Mouse (Mus musculus) gastrocnemius, postnatal 14 days (tissue): ENCODE results near the gene Foxl1. TPM values are rescaled to one million over a fixed set of nuclear protein-coding genes. Genes with fewer than 3 reads are reported as not detected.

ENCODE experiments used
- DNase-seq: peaks from one replicate; pipeline ENCODE4 v3.0.0; 2021; ENCODE audit warnings: mixed read lengths
- intact Hi-C: fragments of 180-260 bp; cut with DNase I; formaldehyde crosslinking; loops from one replicate; pipeline ENCODE4 v1.15.1; 2025; ENCODE audit warnings: low total_unique reads
- long read RNA-seq, 2 experiments: library from polyadenylated mRNA; stranded (forward); transcript quantifications; one replicate each; pipeline ENCODE4 v2.0.0; 2021
- total RNA-seq, 2 experiments: library from RNA; stranded (reverse); gene quantifications; 2 replicates each; pipeline ENCODE4 v1.2.3; 2021

The Foxl1 gene
- under 1 TPM in 1 of 2 experiments, not detected in 1; 0.10 TPM for total RNA-seq
- long read RNA-seq, experiment 1: 0 reads
- long read RNA-seq, experiment 2: 0 reads

DNA sequence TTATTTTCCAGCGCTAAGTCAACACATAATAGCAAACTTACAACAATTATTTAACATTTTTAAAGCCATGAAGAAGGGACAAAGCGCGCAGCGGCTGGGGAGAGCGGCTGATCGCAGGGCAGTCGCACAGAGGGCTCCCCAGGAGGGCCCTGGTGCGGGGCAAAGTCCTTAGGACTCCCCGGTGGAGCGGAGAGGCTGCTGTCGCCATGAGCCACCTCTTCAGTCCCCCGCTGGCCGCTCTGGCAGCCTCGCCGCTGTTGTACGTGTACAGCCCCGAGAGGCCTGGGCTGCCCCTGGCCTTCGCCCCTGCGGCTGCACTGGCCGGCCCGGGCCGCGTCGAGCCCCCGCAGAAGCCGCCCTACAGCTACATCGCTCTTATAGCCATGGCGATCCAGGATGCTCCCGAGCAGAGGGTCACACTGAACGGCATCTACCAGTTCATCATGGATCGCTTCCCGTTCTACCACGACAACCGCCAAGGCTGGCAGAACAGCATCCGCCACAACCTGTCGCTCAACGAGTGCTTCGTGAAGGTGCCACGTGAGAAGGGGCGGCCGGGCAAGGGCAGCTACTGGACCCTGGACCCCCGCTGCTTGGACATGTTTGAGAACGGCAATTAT, at the start of gene Foxl1:
Gene Foxl1 (plus strand): TSS at position 185 of the 620 bp plus-strand sequence.
- DNase-seq: no peak
- intact Hi-C loops: loop anchor here (5.0 kb wide), 1 partner anchor 269 kb away; no protein-coding TSS in a partner anchor

DNA sequence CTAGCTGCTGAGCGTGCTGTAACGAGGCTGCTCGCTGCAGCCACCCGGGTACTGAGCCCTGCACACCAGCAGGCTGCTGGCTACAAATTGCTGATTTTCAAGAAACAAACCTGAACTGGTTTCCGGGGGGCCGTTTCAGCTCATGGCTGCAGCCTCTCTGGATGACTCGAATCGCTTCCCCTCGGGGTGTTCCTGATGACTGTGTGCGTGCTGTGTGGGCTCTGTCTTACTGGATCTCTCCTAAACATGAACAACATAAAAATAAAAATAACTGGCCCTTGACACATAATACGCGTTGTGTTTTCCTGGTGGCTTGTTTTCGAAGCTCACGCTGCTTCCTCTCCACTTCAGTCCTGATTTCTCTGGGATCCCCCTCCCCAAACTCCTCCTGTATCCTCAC, 49.0 kb upstream of the Foxl1 start:
- DNase-seq: no peak
- intact Hi-C loops: no loop called here

DNA sequence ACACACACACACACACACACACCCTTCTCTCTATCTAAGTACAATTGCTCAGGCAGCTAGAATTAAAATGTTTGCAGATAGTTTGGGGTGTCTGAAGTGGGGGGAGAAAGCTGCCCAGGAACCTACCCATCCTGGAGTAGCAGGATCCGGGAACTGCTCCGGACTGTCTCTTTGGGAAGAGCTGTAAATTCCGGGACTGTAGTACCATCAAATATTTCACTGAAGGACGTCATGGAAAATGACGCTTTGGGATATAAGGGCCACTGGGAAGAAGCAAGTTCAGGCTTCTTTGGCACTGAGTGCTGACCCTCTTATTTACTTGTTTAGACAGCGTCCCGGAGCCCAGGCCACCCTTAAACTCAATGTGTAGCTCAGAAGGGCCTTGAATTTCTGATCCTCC, 48.5 kb upstream of the Foxl1 start:
- DNase-seq: no peak
- intact Hi-C loops: no loop called here

DNA sequence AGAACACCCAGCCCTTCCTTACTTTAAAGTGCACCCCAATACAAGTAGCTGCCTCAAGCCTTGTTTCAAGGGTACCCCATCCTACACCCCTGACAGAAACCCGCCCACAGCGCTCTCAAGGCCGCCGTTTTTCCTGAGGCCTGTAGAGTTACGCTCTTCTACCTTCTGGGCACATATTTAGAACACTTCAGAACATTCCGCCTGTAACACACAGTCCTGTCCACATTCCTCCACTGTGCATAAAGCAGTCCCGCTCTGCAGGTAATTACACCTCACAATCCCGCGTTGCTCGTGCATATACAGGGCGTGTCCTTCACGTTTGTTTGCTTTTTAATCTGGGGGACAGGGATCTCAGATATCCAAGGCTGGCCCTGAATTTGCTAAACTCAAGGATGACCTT, 47.8 kb upstream of the Foxl1 start:
- DNase-seq: no peak
- intact Hi-C loops: no loop called here

DNA sequence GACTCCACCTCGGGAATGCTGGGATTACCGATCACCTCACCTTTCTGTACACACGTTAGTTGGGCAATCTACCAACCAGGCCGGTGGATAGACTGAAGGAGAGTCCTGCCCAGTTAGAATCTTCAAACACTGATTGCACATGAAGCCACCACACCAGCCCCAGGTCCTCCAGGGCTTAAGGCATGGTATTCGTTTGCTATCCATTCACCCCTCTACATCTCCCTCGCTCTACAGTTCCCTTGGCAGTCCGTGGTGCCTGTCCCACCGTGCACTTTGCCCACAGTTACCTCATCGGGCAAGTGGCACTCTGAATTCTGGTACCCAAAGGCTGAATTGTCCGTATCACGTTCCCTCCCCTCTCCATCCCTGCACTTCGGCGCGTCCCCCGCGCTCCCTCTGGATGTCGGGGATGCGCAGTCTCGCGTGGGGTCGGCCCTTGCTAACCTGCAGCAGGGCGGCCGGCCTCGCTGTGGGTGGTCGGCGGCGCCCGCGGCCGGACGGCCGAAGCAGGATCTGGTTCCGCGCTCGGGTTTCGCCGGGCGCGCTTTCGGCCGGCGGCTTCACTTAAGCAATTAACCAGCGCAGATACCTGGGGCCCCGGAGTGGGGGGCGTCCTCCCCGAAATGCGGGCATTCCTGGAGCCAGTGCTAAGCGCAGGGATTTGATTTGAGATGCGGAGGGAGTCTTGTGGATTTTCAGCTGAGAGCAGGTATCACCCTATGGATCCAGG, 47.2 kb upstream of the Foxl1 start:
- intact Hi-C loops: no loop called here
- DNase-seq: no peak

DNA sequence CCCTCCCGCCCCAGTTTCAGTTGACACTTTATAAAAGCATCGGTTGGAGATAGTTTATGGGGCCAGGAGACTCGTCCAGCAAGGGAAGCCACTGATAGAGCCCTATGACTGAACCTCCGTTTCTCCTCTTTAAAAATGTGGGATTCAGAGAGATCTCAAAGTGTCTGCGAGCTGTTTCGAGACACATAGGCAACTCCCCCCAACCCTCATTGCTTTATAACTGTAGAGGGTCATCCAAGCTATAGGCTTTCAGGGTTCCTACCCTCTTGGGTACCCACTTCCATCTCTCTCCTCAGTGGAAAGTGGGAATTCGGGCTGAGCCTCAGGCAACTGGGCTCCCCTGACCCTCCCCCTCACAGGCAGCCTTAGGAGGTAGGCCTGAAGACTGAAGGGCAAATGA, 46.3 kb upstream of the Foxl1 start:
- intact Hi-C loops: no loop called here
- no peak for DNase-seq

DNA sequence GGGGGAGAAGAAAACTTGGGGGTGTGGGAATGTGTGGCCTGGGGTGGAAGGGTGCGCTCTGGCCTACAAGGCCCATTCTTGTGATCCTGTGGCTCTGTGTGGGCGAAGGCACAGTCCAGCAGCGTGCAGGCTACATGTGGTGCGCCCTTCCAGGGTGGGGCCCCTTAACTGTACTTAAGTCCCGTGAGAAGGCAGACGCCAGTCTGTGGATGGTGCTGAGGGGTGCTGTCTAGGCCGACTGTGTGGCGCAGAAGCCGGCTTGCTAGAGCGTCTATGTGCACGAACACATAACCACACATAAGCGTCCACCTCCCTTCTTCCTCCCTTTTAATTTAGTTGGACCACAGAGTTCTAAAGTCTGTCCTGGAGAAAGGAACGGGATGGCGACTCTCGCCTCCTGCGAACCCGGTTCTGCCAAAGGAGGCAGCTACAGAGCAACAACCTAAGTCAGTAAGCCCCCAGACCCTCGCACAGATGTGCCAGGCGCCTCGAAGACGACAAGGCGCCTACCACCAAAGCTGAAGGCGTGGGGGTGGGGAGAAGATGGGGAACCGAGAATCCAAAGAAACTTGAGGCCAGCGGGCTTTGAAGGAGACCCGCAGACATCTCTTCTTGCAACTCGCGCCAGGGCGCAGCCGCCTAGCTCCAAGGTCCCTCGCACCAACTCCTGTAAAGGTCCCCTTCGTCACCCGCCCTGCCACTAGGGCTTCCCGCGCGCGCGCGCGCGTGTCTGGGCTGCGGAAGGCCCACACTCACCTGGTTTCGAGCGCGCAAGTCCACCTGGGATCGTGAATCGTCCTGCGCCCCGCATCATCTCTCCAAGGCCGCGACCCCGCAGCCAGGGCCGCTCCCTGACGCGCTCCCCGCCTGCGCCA, 45.3 kb upstream of the Foxl1 start:
- no peak for DNase-seq
- intact Hi-C loops: no loop called here

DNA sequence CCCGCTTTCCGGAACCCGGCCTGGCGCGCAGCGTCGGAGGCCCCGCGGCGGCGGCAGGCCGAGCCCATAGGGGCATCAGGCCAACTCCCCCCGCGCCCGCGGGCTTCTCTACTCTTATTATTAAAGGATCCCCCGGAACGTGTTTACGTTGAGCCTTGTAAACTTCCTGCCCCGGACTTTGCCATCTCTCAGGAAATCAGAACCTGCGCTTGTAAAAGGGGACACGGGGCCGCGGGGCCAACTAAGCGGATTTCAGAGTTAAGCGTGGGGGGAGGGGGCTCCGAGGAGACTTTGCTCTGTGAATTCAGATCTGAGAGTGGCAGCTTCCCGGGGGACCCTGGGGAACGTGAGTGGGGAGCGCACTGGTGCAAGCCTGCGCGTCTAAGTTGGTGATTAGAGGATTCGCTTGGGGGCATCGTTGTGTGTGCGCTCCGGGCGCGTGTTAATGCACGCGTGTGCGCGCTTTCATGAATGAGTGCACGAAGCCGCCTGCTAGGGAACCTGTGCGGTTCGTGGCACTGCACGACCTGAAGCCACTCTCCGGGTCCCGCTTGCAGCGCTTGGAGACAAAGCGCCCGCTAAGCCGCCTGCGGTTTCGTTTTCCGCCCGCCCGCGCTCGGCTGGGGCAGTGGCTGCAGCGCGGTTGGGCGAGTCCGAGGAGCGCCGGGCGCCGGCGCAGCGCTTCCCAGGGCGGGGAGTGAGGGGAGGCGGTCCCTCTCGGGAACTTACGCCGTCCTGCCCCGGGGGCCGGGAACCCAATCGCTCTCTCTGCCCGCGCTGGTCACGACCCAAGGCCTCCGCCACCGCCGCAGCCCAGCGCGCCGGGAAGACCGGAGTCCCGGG, 44.4 kb upstream of the Foxl1 start:
- DNase-seq: peak; percentile 76
- intact Hi-C loops: no loop called here

DNA sequence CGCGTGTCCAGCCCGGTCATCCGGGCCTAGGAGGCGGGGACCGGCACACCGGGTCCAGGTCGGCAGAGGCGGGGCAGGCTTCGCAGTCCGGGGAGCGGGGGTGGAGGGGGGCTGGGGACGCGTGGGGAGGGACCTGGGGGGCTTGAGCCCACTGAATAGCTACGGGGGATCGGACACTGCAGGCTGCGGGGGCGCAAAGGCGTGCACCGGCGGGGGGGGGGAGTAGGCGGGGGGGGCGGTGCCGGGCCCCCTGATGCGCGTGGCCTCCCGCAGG, 43.9 kb upstream of the Foxl1 start:
- no peak for DNase-seq
- intact Hi-C loops: no loop called here

DNA sequence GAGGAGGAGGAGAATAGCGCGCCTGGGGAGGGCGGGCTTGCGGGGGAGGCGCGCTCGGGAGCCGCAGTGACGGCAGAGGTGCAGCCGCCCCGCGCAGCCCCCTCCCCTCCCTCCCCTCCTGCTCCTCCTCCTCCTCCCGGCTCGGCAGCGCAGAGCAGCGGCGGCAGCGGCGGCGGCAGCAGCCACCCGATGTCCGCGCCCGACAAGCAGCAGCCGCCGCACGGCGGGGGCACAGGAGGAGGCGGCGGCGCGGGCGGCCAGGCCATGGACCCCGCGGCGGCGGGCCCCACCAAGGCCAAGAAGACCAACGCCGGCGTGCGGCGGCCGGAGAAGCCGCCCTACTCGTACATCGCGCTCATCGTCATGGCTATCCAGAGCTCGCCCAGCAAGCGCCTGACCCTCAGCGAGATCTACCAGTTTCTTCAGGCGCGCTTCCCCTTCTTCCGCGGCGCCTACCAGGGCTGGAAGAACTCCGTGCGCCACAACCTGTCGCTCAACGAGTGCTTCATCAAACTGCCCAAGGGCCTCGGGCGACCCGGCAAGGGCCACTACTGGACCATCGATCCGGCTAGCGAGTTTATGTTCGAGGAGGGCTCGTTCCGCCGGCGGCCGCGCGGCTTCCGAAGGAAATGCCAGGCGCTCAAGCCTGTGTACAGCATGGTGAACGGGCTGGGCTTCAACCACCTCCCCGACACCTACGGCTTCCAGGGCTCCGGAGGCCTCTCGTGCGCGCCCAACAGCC, 43.4 kb upstream of the Foxl1 start, which contains the start of gene Foxf1:
Gene Foxf1 (plus strand): TSS at position 177 of the 742 bp plus-strand sequence.
- intact Hi-C loops: no loop called here
- DNase-seq: no peak

DNA sequence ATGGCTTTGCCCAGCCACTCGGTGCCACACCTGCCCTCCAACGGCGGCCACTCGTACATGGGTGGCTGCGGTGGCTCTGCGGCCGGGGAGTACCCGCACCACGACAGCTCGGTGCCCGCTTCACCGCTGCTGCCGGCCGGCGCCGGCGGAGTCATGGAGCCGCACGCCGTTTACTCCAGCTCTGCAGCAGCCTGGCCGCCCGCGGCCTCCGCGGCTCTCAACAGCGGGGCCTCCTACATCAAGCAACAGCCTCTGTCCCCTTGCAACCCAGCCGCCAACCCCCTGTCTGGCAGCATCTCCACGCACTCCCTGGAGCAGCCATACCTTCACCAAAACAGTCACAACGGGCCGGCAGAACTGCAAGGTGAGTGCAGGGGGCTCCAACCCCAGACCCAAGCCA, 42.7 kb upstream of the Foxl1 start:
- intact Hi-C loops: no loop called here
- no peak for DNase-seq

DNA sequence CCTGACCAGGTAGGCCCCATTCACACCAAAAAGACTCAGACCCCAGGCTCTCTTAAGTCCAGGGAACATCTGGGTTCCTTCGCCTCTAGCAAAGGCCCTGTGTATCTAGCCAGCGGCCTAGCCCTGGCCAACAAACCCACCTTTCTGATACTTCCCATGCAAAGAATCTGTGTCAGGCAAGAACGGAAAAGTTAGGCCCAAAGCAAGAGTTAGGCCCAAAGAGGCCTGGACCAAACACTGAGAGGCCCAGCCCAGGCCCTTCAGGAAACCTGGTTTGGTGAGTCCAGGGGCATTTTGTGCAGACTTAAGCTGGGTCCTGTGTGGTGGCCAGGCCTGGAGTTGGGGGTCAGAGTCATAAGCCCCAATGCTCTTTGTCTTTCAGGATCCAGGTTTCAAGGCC, 42.2 kb upstream of the Foxl1 start:
- intact Hi-C loops: no loop called here
- DNase-seq: no peak

DNA sequence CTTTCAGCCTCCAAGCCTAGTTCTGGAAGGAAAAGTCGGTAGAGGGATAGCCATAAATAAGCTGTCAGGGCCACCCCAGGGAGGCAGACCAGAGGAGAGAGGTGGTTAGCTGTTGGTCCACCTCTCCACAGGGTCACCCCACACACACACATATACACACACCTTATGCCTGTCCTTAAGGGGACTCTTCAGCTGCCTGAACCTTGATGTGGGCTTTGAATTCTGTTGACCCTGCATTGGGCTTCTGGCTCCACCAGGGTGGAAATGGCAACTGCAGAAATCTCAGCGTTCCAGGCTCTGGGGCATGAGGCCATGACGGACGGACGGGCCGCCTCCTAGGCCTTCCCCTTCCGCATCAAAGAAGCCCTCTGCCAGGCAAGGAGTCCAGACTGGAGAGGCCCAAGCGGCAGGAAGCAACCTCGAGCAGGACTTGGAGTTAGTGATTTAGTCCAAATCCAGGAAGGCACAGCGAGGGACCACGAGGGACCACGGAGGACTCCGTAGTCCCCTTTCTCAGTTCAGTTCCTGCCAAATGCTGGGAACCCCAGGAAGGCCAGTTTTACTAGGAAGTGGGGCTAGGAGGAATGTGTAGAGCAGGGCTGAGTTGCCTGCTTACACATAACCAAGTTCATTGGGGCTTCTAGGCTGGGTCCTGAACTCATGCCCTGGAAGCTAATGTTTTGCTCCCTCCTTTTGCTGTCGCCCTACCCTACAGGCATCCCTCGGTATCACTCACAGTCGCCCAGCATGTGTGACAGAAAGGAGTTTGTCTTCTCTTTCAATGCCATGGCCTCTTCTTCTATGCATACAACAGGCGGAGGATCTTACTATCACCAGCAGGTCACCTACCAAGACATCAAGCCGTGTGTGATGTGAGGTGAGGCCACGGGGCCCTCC, 41.5 kb upstream of the Foxl1 start:
- no peak for DNase-seq
- intact Hi-C loops: no loop called here

DNA sequence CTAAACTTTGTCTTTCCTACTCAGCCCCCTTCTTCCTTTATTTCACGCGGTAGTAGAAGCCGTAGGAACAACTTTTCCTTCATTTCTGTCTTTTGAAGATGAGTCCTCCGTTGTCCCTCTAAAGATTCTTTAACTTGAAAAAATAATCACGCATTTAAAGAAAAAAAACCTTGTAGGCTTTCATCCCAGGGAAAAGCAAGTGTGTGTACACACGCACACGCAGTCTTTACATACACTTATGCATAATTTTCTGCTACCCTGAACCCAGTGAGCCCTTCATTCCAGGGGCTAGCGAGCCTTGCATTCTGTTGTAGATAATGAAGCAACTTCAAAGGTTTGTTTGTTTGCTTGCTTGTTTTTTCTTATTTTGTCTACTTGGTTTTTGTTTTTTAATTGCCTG, 39.5 kb upstream of the Foxl1 start:
- intact Hi-C loops: no loop called here
- DNase-seq: no peak

DNA sequence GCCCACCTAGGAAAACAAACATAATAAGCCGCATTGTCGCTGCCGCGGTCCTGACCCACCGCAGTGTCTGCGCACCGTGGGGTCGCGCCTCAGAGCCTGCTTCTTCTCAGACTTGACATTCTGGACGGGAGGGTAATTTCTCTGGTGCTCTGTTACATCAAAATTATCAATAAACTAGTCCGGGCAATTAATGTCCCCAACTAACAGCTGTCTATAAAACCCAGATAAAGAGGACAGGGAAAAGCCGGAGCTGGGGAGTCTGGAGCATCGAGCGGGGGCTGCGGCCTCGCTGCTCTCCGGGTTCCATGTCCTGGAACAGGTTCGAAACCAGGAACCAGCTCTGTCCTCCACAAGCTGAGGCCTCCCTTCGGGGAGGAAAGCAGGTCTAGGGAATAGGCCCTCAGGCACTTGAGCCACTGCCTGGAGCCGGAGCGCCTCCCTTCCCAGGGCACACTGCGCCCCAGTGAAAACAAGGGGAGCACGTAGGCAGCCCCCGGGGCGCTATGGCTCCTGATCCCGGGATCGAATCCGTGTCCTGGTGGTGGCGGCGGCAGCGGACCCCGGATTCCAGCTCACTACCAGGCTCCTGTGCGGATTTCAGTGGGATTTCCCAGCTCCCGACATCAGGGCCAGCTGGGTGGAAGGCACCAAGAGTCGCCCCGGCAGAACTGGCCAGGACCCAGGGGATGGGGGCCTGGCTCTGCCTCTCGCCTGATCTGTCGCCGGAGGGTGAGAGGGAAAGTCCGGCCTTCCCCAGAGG, 38.7 kb upstream of the Foxl1 start:
- intact Hi-C loops: no loop called here
- DNase-seq: no peak

DNA sequence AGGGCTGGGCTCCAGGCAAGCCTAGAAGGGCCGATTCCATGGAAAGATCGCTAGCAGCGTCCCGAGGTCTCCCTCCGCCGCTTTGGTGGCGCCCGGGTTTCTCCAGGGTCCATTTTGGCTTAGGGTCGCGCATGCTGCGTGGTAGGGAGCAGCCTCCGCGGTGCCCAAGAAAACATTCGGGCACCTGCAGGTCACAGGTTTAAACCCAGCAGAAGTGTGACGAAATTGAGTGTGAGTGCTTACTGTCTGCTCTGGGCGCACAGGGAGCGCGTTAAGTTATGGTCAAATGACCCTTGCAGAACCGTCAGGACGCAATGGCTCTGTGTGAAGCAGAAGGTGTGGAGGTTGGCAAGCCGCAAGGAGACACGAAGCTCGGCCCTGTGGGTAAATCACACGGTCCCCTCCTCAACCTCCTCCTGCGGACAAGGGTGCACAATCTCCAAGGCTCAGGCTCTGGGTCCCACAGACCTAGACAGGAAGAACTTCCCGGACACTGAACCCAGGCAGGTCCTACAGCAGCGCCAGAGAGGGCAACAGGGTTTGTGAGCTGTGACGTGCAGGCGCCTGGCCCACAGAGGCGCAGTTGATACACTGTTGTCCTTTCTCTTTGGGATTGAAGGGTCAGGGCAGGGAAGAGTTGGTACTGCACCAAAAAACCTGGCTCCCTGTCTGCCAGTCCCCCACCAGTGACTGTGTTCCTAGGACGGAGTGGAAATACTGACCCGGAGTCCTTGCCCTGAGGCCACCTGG, 37.9 kb upstream of the Foxl1 start:
- intact Hi-C loops: loop anchor here (2.0 to 10.0 kb wide), 2 partner anchors 269 to 415 kb away; no protein-coding TSS in a partner anchor
- DNase-seq: no peak
